Mouse (Mus musculus): Measurements from ENCODE around the gene Gm5475. TPM values are rescaled to one million over a fixed set of nuclear protein-coding genes. Genes with fewer than 3 reads are reported as not detected.

Gene Gm5475
- total and polyA plus RNA-seq, 2 experiments from 2014 or later, result 0.10 TPM; not detected in 1

GRCm38 (mm10) chr15:100421059-100421757, 739 bp upstream of the Gm5475 start:
- peak overlapping the region; percentile 93 for H3K4me3 ChIP-seq (ENCODE audit: low read depth, low read length)
- no peaks in the 10 kb centered on the region for H3K36me3 ChIP-seq (ENCODE audit: insufficient read depth)
- no peaks in the 10 kb centered on the region for H3K9me3 ChIP-seq (ENCODE audit: low read length)
- peak overlapping the region; percentile 93 for H3K4me2 ChIP-seq (ENCODE audit: low read depth)
- H3K27ac ChIP-seq (ENCODE audit: low read depth, low read length), result no peak overlapping the region
- DNase-seq (no peak), ATAC-seq (no peak)
- H3K4me1 ChIP-seq (ENCODE audit: insufficient read depth), result peaks cover 12% of the 10 kb centered on the region; the same call in 1 of the 2 replicates
- H3K9ac ChIP-seq, result peak overlapping the region; percentile 14; the same call in 1 of the 2 replicates
- no peak for TF ChIP-seq CTCF (IDR thresholded peaks at IDR 0.05; ENCODE audit: low read depth)
- H3K27me3 ChIP-seq (ENCODE audit: insufficient read depth, low read length), result peaks cover 20% of the 10 kb centered on the region
- WGBS, result 50% methylated on average over 8 of the region's 8 CpGs

- no peak for TF ChIP-seq CTCF (IDR thresholded peaks at IDR 0.05; ENCODE audit: low read depth)
- Histone ChIP-seq H3K4me3 (ENCODE audit: low read depth, low read length) (peak overlapping the region; percentile 93), H3K9ac (peak overlapping the region; percentile 77), H3K27me3 (ENCODE audit: insufficient read depth, low read length) (peaks cover 20% of the 10 kb centered on the region), H3K9me3 (ENCODE audit: low read length) (no peaks in the 10 kb centered on the region), H3K27ac (ENCODE audit: low read depth, low read length) (peak overlapping the region; percentile 57; the same call in 1 of the 2 replicates), H3K36me3 (ENCODE audit: insufficient read depth) (no peaks in the 10 kb centered on the region), H3K4me1 (ENCODE audit: insufficient read depth) (peaks cover 12% of the 10 kb centered on the region; the same call in 1 of the 2 replicates), H3K4me2 (ENCODE audit: low read depth) (peak overlapping the region; percentile 93)
- ATAC-seq, result peak; percentile 61
- peak; percentile 52 for DNase-seq
- 1% methylated on average over 38 of the region's 44 CpGs for WGBS
Measured at GRCm38 (mm10) chr15:100422476-100422875, 529 bp downstream of the Gm5475 start.

- ATAC-seq (peak; percentile 99), DNase-seq (peak; percentile 96)
- peaks cover 12% of the 10 kb centered on the region; the same call in 1 of the 2 replicates for H3K4me1 ChIP-seq (ENCODE audit: insufficient read depth)
- H3K36me3 ChIP-seq (ENCODE audit: insufficient read depth), result no peaks in the 10 kb centered on the region
- H3K27ac ChIP-seq (ENCODE audit: low read depth, low read length), result peak overlapping the region; percentile 57; the same call in 1 of the 2 replicates
- H3K4me3 ChIP-seq (ENCODE audit: low read depth, low read length), result peak overlapping the region; percentile 93
- TF ChIP-seq CTCF (IDR thresholded peaks at IDR 0.05; ENCODE audit: low read depth), result no peak
- 1% methylated on average over 65 of the region's 65 CpGs for WGBS
- no peaks in the 10 kb centered on the region for H3K9me3 ChIP-seq (ENCODE audit: low read length)
- peak overlapping the region; percentile 93 for H3K4me2 ChIP-seq (ENCODE audit: low read depth)
- H3K27me3 ChIP-seq (ENCODE audit: insufficient read depth, low read length), result peaks cover 20% of the 10 kb centered on the region
- H3K9ac ChIP-seq, result peak overlapping the region; percentile 77
Measured at GRCm38 (mm10) chr15:100422899-100423860, 1.2 kb downstream of the Gm5475 start.

- DNase-seq (no peak), ATAC-seq (no peak)
- H3K36me3 ChIP-seq (ENCODE audit: insufficient read depth), result no peaks in the 10 kb centered on the region
- H3K9me3 ChIP-seq (ENCODE audit: low read length), result no peaks in the 10 kb centered on the region
- WGBS, result 4% methylated on average over 14 of the region's 14 CpGs
- H3K9ac ChIP-seq, result peak overlapping the region; percentile 2; the same call in 1 of the 2 replicates
- no peak overlapping the region for H3K27ac ChIP-seq (ENCODE audit: low read depth, low read length)
- peak overlapping the region; percentile 93 for H3K4me2 ChIP-seq (ENCODE audit: low read depth)
- H3K4me3 ChIP-seq (ENCODE audit: low read depth, low read length), result peak overlapping the region; percentile 93; the same call in 1 of the 2 replicates
- peaks cover 12% of the 10 kb centered on the region; the same call in 1 of the 2 replicates for H3K4me1 ChIP-seq (ENCODE audit: insufficient read depth)
- peaks cover 20% of the 10 kb centered on the region for H3K27me3 ChIP-seq (ENCODE audit: insufficient read depth, low read length)
- no peak for TF ChIP-seq CTCF (IDR thresholded peaks at IDR 0.05; ENCODE audit: low read depth)
Measured at GRCm38 (mm10) chr15:100423916-100424315, 2.0 kb downstream of the Gm5475 start.

GRCm38 (mm10) chr15:100424396-100425122, 2.6 kb downstream of the Gm5475 start, which contains the start of gene Slc11a2:
Slc11a2 (minus strand) TSS chr15:100425072.
- ATAC-seq (no peak), DNase-seq (no peak)
- WGBS, result 23% methylated on average over 17 of the region's 17 CpGs

GRCm38 (mm10) chr15:100428296-100428905, 6.5 kb downstream of the Gm5475 start:
- Histone ChIP-seq H3K4me1 (ENCODE audit: insufficient read depth) (0 out of 2 replicates have a peak, but pooled peaks cover 2% of the 10 kb centered on the region), H3K9ac (no peak overlapping the region), H3K4me2 (ENCODE audit: low read depth) (no peak overlapping the region), H3K36me3 (ENCODE audit: insufficient read depth) (no peaks in the 10 kb centered on the region), H3K27me3 (ENCODE audit: insufficient read depth, low read length) (peaks cover 20% of the 10 kb centered on the region), H3K9me3 (ENCODE audit: low read length) (no peaks in the 10 kb centered on the region), H3K27ac (ENCODE audit: low read depth, low read length) (no peak overlapping the region), H3K4me3 (ENCODE audit: low read depth, low read length) (no peak overlapping the region)
- no peak for TF ChIP-seq CTCF (IDR thresholded peaks at IDR 0.05; ENCODE audit: low read depth)
- DNase-seq (no peak), ATAC-seq (no peak)
- 85% methylated on average over 13 of the region's 13 CpGs for WGBS

More at GRCm38 (mm10) chr15:100424396-100425122, 2.6 kb downstream of the Gm5475 start, which contains the start of gene Slc11a2:
- peaks cover 20% of the 10 kb centered on the region for H3K27me3 ChIP-seq (ENCODE audit: insufficient read depth, low read length)
- no peak within 1 kb of the TSS for H3K4me3 ChIP-seq (ENCODE audit: low read depth, low read length)
- H3K36me3 ChIP-seq (ENCODE audit: insufficient read depth), result no peaks in the 10 kb centered on the region
- H3K4me2 ChIP-seq (ENCODE audit: low read depth), result peak within 1 kb of the TSS; percentile 93
- no peaks in the 10 kb centered on the region for H3K9me3 ChIP-seq (ENCODE audit: low read length)
- peak within 1 kb of the TSS; percentile 2; the same call in 1 of the 2 replicates for H3K9ac ChIP-seq
- no peak within 1 kb of the TSS for H3K27ac ChIP-seq (ENCODE audit: low read depth, low read length)
- H3K4me1 ChIP-seq (ENCODE audit: insufficient read depth), result peaks cover 12% of the 10 kb centered on the region; the same call in 1 of the 2 replicates
- TF ChIP-seq CTCF (IDR thresholded peaks at IDR 0.05; ENCODE audit: low read depth), result no peak
